Mouse (Mus musculus) gastrocnemius, postnatal 25 days (tissue): ENCODE measurements at regions not wholly inside any gene's neighbourhood (a gene's known extent, or its start where the extent isn't known, plus 50 kb on each side); places are given as distances from the start of the nearest gene placed in this dataset.

Experiments
- DNase-seq: peaks from one replicate; pipeline ENCODE4 v3.0.0; 2022
- microRNA-seq, 2 experiments: library from miRNA; unstranded; fragments of <30 nt; microRNA quantifications; one replicate each; pipeline ENCODE4 v1.2.0; 2021; ENCODE audit warnings: borderline replicate concordance in 2 of 2

DNA sequence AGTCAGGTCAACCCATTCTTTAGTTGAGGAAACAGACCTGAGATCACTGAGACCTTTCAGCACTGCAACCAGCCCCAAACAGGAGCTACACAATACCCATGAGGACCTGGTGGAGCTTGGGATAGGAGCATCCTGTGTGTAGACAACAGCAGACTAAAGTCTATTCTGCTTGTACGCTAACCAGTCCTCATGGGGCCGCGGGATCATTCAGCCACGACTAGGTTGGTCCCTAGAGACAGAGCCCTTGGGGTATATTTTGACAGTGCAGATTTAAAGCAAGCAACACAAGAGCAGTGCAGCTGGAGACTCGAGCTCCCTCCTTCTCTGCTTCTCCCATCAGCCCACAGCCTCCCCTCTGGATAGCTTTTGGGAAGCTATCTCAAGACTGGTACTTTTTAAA lies 51.7 kb upstream of the Ankrd34c start:
- DNase-seq, result no peak

DNA sequence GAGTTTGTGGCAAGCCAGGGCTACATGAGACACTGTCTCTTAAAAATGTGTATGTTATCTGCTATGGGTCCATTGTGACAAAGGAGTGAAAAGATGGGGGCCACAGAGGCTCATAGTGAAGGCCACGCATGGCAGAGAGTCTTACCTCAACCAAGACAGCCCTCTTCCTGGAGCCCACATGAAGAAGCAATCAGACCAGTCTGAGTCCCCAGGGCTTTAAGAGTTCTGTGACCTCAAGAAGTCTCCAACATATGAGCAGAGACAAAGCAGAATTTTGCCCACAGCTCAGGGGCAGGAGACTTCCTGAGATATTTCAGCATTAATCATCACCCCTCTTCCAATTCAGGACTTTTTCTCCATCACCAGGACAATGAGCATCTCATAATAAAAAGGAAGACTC lies 50.4 kb upstream of the Ankrd34c start:
- DNase-seq, result no peak

Small RNA genes lying in the stretch of these regions (microRNA-seq; reads per million reads assigned to microRNA genes)
- 37.6 to 67.5 reads per million in 2 experiments for gene Mir184
